Mouse (Mus musculus) adrenal gland, postnatal 36 days (tissue): ENCODE data around the gene Pdzd4. TPM values are rescaled to one million over a fixed set of nuclear protein-coding genes. Genes with fewer than 3 reads are reported as not detected.

Experiments used
- DNase-seq, 2 experiments: peaks; one replicate each; pipeline ENCODE4 v3.0.0; 2021; ENCODE audit warnings: mixed read lengths in 1 of 2
- long read RNA-seq, 2 experiments: library from polyadenylated mRNA; stranded (forward); transcript quantifications; one replicate each; pipeline ENCODE4 v2.0.0; 2021; ENCODE audit warnings: borderline sequencing depth in 2 of 2
- total RNA-seq, 2 experiments: library from RNA; stranded (reverse); gene quantifications; 2 replicates each; pipeline ENCODE4 v1.2.3; 2021

The Pdzd4 gene
- total RNA-seq: 1 to 10 TPM; 2.9 to 4.4 TPM
- long read RNA-seq, experiment 1: 0 reads
- long read RNA-seq, experiment 2: 0 reads

DNA sequence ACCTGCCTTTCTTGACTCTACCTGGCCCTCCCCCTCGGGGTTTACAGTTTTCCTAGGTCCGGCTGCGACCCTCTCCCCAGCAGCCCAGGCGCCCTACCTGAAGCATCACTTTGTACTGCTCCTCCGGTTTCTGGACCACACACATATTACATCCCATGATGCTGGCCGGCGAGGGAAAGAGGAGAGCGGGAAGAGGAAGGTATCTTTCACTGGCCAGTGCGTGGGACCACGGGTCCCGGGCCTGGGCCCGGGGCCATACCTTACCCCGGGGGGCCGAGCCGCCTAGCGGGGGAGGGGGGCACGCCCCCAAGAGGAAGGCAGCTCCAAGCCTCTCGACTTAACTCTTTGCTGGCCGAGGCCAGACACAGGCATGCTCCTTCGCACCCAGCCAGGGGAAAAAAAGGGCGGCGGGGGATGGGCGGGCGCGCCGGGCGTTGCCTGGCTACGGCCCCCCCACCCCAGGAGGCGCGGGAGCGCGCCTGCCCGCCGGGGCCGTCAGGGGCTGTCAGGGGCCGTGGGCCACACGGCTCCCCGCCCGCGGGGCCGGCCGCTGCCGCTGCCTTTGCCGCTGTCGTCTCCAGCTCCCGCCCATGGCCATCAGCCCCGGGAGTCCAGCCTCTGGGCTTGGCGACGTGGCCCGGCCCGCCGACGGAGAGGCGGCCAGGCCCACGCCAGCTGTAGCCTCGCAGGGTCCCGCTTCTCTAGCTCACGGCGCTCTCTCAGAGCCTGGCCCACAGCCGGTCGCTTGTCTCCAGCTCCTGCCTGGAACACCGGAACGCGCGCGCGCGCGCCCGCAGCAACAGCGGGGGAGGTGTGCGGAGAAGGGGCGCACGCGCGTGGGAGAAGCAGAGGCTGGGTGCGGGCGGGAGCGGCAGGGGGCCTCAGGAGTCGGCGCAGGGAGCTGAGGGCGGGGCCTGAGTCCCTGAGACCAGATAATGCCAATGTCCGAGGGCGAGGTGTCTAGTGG is at the start of gene Pdzd4:
Gene Pdzd4, minus strand, starts transcription at position 785 of the 967 bp plus-strand sequence.
- DNase-seq: peak; percentile 47 to 62

DNA sequence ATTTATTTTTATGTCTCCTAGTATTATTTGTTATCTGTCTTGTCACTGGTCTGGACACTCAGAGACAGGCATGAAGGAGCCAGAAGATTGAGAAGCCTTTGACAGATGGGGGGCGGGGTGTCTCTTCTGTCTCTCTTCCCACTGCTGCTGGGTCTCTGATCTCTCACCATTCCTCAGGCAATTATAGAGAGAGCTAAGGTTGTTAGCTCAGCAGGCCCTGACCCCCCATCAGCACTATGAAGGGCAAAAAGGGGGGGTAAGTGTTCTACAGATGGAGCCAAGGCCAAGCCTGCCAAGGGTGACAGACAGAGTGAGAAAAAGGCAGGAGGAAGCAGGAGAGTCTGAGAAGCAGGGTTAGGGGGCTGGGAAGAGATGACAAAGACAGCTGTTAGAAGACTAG is 47.2 kb upstream of the Pdzd4 start:
- no peak for DNase-seq

DNA sequence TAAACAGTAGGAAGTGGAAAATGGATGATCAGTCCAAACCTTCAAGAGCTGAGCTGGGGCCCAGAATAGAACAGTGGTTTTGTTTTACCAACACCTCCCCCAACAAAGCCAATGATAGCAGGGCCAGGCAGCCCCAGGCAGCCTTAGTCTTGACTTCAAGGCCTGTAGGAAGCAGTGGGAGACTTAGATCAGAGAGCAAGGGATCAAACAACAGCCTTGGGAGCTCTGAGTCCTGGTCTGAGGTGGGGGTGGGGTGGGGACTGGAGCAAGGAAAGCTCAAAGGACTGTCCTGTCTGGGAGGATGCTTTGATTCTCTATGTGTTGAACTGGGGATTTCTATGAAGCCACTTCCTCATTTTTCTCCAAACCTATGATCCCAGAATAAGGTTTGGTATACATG is 46.7 kb upstream of the Pdzd4 start:
- DNase-seq: no peak

DNA sequence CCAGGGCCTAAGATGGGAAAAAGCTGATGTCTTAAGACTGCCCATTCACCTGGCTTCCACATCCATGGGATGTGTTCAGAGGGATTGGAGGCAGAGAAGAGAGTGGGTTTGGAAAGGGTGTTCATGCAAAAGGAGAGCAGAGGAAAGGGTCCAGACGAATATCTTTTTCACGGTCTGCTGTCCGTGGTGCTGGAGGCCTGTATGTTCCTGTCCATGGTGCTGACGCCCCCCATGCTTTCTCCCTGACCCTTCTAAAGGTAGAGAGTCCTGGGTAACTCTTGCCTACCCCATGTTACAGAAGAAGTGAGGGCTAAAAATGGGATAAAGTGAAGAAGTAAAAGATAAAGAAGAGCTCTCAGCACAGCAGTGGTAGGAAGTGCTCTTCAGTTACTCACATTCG is 44.6 kb upstream of the Pdzd4 start:
- DNase-seq: peak; percentile 23 to 29

DNA sequence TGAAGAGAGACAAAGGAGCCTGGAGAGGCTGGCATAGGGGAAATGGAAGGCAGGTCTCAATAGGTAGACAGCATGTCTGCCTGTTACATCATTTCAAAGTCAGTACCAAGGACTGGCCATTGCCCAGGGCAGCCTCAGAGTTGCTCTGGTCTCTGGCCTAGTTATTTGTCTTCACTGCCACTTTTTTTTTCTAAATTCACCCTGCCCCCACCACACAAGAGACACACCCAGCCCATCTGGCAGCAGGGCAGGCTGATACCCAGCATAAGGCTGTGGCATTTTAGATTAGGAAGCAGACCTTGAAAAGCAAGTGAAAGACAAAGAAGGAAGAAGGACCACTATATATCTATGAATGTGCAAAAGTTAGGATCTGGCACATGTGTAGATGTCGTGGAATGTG is 43.1 kb upstream of the Pdzd4 start:
- no peak for DNase-seq

DNA sequence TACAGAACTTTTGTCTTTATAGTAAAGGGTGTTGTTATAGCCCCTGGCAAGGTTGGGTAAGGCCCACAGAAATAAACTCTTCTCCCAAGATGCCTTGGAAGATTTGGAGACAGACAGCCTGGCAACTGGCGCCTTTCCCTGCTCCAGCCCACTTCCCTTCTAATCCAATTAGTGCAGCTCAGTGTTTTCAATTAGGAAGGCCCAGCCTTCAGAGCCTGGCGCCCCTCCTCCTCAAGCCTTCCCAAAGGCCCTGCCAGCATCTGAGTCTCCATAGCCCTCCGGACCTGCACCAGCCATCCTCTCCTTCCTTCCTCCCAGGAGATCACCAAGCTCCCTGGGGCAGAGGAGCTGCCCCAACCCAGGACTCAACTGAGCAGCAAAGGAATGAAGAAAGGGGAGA is 42.5 kb upstream of the Pdzd4 start:
- no peak for DNase-seq

DNA sequence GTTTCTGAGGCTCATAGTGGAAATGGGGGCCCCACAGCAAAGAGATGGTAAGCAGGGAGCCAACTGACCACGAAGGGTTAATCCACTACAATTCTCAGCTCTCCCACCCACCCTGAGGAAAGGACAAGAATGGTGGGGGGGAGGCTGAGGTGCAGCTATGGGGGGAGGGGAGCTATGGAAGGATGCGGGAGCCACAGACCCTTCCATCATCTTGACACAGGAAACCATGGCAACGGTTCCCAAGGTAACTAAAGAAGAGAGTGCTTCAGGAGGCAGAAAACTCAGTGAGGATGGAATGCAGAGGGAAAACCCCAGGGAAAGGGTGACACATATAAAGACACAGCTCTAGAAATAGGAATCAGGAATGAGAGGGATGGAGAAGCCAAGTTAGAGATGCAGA is 39.9 kb upstream of the Pdzd4 start:
- no peak for DNase-seq

DNA sequence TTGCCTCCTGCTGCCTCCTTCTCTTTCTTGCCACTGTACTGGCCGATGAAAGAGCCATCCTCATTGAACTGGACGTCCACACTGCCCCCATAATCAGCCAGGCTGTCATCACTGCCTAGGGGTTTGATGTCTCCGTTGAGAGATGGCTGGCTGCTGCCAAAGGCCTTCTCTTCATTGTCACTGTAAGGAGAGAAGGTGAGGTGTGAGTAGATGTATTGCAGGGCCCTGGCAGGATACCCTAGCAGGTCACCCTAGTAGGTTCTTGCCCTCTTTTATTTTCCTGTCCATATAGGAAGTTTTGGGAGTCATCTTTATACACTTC is 30.3 kb upstream of the Pdzd4 start:
- DNase-seq: no peak

DNA sequence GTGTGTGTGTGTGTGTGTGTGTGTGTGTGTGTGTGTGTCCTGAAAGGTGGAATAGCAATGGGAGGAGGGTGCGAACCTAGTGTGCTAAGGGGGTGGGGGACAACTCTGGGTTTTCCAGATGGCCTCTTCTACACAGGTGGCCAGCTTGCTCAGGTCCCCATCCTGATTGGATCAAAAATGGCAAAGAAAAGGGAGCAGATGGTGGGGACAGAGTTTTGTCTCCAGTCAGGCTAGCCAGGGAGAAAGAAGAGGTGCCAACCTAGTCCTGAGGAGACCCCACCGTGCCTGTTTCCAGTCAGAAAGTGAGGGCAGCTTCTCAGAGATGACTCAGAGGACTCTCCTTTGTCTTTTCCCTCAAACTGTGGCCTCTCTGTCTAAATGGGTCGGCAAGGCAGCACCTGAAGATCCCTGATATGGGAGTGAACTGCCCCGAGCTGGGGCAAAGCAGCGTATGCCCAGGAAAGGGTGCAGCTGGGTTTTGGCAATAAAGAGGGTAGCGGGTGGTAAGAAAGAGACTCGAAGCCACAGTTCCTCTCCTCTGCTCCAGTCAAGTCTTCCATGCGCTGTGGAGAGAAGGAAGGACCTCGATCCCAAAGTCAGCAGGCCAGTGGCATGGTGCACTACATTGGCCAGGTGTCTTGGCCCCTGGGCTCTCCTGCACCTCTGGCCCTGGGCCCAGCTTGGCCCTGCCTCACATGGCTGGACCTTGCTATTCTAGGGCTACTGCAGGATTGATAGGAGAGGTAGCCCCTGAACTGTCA is 29.7 kb upstream of the Pdzd4 start:
- no peak for DNase-seq

DNA sequence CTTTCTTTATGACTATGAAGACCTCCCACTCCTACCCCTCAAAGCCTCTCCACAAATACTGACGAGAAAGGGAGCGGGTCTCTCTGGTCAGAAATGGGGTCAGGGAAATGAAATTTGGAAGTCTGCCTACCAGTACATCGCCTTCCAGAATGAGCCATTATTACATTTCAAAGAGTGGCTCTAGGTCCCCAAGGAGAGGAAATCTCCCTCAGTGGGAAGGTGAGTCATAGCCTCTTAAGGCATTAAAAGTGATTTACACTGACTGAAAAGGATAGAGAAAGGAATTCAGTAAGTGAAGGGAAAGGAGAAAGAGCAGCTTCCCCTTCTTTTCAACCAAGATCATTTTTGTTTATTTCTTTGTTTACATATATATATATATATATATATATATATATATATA is 11.9 kb upstream of the Pdzd4 start:
- no peak for DNase-seq

DNA sequence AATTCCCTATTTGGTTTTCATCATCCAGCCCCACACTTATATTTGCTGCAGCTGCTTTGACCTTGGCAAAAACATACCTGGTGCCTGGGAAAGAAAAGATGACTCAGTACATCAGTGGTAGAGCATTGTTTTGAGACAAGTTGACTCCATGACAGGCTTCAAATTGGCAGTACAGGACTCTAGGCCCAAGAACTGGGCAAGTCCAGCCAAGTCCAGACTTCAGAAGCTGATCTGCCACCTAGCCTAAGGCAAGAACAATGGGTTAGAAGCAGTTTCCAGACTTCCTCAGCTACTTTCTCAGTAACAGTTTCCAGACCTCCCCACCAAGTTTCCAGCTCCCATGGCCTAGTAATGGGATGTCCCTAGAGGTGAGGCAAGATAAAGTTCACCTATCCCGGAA is 11.0 kb upstream of the Pdzd4 start:
- no peak for DNase-seq

DNA sequence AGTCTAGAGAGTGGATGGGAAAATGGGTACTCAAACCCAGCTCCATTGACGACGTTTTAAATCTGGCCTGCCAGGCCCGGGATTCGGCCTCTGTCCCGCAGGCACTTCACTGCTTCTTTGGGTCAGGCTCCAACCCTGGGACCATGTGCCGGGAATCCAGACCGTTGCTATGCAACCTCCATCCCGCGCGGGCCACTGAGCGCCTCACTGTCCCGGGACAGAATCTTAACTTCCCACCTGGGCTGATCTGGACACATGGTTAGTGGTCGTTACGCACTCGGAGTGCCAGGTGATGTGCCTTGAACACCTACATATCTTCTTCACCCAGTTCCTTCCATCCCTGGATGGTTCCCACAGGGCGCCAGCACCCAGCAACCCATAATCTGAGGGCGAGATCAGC is 1.0 kb downstream of the Pdzd4 start:
- no peak for DNase-seq

DNA sequence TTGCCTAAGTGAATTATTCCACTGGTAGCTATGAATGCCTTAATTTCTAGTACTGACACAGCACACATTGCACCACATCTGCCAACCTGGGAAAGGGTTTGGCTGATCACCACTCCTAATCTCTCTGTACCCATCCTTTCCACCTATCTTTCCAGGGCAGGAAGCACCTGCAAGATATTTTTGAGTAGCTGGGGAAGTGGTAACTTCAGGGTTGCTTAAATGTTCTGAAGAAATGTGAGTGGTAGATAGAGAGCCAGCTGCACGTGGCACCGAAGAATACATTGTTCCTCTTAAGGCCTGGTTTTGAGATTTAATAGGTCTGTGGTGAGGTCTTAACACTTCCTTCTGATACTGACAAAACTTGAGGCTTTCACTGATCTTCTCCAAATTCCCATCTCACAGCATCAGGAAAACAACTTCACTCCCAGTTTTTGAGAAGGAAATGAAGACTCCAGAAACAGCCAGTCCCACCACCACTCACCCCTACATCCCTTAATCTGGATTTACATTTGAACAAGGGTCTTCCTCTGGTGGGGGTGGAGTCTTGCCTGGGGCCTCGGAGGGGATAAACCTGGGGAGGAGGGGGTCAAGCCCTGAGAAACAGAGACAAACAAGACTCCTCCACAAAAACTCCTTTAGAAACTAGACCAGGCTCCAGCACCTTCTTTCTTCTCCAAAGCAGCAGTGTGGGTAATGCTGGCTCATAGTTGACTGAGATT is 8.0 kb downstream of the Pdzd4 start:
- DNase-seq: no peak

DNA sequence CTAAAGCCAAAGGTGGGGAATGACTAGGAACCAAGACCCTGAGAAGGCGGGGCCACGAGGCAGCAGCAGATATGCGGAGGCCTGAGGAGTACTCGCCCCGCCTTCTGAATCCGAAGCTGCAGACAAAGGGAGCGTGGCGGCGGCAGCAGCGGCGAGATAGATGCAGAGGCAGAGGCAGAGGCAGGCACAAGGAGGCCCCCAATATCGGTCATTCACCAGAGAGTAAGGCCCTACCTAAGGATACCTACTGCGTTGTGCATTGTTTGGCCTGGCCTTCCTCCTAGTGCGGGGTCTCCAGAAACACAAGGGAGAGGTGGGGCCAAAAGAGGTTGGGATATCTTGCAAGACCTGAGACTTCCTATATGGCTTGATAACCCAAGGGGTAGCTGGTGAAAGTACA is 9.7 kb downstream of the Pdzd4 start:
- DNase-seq: no peak

DNA sequence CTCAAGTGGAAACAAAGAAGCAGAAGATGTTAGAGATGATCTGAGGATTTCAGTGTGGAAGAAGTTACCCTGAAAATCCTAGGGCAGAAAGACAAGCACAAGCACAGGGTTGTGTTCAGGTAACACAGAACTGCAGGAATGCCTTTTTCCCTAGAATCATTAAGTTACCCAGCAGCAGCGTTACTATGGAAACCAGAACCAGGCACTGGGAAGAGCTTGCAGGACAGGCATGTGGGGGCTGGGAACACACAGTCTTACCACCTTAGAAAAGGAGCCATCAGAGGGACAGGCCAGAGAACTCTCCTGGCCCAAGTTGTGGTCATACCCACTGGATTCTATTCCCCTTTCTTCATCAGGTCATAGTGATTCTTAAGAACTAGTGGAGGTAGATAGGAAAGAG is 19.0 kb downstream of the Pdzd4 start:
- DNase-seq: no peak

DNA sequence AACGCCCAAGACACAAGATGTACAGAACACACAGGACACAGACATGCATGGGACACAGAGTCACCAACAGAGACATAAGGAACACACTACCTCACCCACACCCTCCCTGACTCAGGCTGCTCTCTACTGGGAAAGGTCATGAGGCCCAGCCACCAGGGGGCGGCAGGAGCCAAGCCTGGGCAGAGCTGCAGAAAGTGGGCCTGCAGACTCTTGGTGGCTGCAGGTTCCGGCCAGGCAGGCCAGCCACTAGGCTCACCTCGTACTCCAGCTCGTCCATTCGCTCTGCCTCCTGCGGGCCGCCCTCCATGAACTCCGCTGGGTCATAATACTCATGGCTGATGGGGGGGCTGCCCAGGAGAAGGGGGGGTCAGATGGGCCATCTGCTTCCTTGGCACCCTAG is 26.3 kb downstream of the Pdzd4 start:
- peak; percentile 74 to 88 for DNase-seq

DNA sequence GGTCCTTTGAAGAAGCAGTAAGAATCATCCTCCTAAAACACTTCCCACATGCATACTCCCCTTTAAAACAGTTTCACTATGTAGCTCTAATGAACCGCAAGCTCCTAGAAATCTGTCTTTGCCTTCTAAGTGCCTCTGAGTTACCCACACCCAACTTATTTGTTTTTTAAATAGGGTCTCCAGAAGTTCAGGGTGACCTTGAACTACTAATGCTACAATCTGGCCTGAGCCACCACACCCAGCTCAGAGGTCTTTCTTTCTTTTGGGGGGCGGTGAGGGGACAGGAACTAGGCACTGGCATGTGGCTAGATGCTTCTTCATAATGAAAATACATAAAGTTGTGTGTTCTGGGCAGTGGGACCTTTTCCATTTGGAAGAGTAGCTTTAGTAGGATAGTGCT is 27.3 kb downstream of the Pdzd4 start:
- no peak for DNase-seq

DNA sequence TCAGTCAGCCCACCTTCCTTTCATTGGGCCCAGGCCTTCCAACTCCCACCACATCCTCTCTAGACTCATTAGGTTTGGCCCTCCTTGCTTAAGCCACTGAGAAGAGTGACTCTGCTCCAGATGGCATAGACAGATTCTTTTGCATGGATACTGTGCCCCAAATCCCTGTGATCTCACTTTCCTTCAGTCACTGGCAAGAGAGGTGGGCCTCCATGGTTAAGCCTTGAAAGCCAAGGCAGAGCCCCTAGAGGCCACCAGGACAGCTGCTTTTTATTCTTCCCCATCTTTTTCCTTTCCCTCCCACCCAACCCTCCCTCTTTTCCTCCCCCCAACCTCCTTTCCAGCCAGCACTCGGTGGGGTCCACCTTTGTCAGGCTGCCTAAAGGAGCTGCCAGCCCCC is 31.3 kb downstream of the Pdzd4 start:
- DNase-seq: no peak

DNA sequence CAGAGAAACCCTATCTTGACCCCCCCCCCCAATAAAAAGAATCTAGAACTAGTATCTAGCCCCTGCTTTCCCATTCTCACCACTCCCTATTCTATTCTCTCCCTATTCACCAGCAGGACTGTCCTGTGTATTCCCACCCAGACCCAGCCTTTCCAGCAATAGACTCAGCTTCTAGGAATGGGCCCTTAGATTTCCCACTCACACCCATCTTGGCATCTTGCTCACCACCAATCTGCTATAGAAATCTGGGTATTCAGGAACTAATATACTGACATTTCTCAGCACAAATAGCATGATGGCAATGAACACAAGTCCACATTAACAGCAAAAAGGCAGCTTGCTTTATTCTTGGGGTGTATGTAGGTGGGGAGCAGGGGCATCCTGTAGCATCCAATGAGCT is 31.7 kb downstream of the Pdzd4 start:
- DNase-seq: no peak

DNA sequence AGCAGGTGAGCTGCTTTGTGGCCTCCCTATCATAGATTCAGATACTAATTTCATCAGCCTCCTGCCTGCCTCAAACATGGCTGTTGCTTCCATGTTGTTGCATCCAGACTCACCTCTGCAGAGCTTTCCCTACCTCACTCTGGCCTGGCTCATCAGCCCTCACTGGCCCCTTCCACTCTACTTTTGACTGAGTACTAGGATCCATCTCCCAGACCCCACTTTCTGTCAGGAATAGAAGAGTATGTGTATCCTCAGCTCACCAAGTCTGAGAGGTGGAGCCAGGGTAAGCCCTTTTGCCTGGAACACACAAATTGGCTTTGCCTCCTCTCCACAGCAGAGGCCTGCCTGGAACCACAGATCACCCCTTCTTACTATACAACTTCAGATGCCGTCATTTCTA is 36.3 kb downstream of the Pdzd4 start:
- DNase-seq: no peak

DNA sequence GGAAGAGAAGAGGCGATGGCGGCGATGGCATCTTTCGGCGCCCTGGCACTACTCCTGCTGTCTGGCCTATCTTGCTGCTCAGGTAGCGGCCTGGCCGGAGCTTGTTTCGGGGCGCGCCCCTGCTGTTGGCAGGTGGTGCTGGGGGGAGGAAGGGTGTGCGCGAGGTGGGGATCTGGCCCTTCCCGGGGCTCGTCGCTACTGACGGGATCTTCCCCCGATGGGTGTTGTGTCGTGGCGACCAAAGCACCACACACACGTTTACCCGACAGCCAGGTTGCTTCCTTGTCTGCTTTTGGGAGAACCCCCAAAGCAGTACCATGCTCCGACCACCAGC is 37.6 kb downstream of the Pdzd4 start:
- DNase-seq: no peak

DNA sequence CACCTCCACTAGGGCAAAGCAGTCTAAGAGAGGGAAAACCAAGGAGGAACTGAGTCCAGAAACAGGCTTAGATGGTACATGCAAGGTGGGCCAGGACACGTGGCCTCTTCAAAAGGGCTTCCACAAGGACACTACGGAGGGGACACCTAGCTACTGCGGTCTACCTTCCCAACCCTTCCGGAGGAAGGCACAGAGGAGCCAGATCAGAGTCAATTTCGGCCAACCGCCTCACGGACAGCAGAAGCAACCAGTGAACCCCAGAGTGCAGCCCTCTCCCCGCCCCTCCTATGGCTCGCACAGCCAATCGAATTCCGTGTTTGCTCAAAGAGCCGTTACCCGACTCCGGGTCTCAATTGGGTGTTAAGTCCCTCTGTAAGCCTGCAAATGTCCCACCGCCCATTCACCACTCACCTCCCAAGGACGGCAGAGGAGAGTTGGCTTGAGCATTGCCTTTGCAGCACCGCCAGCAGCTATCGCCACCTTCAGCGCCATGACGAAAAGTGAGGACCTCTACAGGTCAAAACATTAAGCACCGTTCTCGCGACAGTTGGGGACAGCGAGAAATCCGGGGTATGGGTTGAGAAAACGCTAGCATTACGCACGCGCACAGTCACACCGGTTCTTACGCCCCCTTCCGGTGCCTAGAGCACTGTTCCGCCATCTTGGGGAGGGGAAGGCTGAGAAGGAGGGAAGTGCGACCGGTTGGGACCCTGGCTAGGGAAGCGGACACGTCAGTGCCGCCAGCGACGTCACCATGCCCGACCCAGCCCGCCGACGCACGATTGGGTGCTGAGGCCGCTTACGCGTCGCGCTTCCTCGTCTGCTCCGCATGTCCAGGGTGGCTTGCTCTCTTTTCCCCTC is 38.2 kb downstream of the Pdzd4 start, which contains the start of the genes Idh3g and Ssr4:
Gene Idh3g, minus strand, starts transcription at position 534 of the 861 bp plus-strand sequence.
Gene Ssr4, plus strand, starts transcription at position 665 of the 861 bp plus-strand sequence.
- DNase-seq: peak; percentile 92 to 93
